Mouse (Mus musculus) forebrain, embryonic 13.5 days (tissue): ENCODE data around the gene Opn1mw. TPM values are rescaled to one million over a fixed set of nuclear protein-coding genes. Genes with fewer than 3 reads are reported as not detected.

Source experiments
- ATAC-seq: fragments of 200-750 bp; cut with Nextera tagmentation; 2 replicates; pipeline ENCODE4 v1.8.0; 2017
- H3K27ac ChIP-seq: fragments of 300-500 bp; sonication (generic); 2 replicates; pipeline ENCODE4 v1.5.1; 2015; ENCODE audit warnings: inconsistent platforms, mild to moderate bottlenecking, moderate library complexity
- H3K27me3 ChIP-seq: fragments of 300-500 bp; sonication (generic); 2 replicates; pipeline ENCODE4 v1.6.1; 2015; ENCODE audit warnings: mild to moderate bottlenecking, inconsistent platforms
- H3K36me3 ChIP-seq: fragments of 300-500 bp; sonication (generic); 2 replicates; pipeline ENCODE4 v1.6.1; 2015; ENCODE audit warnings: mild to moderate bottlenecking, inconsistent platforms; ENCODE audit not compliant: poor library complexity, severe bottlenecking
- H3K4me1 ChIP-seq: fragments of 300-500 bp; sonication (generic); 2 replicates; pipeline ENCODE4 v1.6.1; 2015; ENCODE audit warnings: inconsistent platforms
- H3K4me2 ChIP-seq: fragments of 300-500 bp; sonication (generic); 2 replicates; pipeline ENCODE4 v1.6.1; 2015; ENCODE audit warnings: inconsistent platforms, mild to moderate bottlenecking, moderate library complexity
- H3K4me3 ChIP-seq: fragments of 300-500 bp; sonication (generic); 2 replicates; pipeline ENCODE4 v1.5.1; 2015; ENCODE audit warnings: mild to moderate bottlenecking, inconsistent platforms
- H3K9ac ChIP-seq: fragments of 300-500 bp; sonication (generic); 2 replicates; pipeline ENCODE4 v1.6.1; 2015; ENCODE audit warnings: mild to moderate bottlenecking, inconsistent platforms
- H3K9me3 ChIP-seq: fragments of 300-500 bp; sonication (generic); replicated peaks from 2 replicates; pipeline ENCODE4 v1.6.1; 2016; ENCODE audit warnings: inconsistent platforms
- WGBS: fragments of 180-500 bp; shearing (Covaris S2); methylation state at CpG from one replicate; pipeline ENCODE4 v1.1.7; 2015; 5-methylcytosine and 5-hydroxymethylcytosine counted together
- polyA plus RNA-seq: library from polyadenylated mRNA; unstranded; fragments of >200 nt; fragmentation: Nextera tagmentation; extraction: Ambion mirVana; gene quantifications from 2 replicates; pipeline ENCODE4 v1.2.1, GENCODE M21; 2015

The Opn1mw gene
- polyA plus RNA-seq, 1 experiment from 2014 or later: not detected

DNA sequence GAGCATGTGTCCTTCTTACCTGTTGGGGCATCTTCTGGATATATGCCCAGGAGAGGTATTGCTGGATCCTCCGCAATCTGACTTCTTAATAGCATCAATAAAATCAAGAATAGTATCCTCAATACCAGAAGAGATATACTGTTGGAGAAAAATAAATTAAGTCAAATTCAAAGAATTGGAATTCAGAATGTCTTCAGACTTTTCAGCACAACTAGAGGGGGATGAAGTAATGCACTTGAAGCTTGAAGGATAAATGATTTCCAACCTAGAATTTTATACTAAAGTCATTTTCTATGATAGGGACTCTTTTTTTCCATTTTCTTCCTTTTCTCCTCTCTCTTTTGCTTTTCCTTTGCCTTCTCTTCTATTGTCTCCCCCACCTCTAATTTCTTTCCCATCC, 40.5 kb downstream of the Opn1mw start, which contains the start of gene Tex28:
TSS of gene Tex28 (minus strand) at position 101 of the 400 bp plus-strand sequence.
- Histone ChIP-seq H3K9me3 (no peaks in the 10 kb centered on the region), H3K27me3 (no peaks in the 10 kb centered on the region), H3K9ac (no peak within 1 kb of the TSS), H3K4me1 (no peaks in the 10 kb centered on the region), H3K4me2 (no peak within 1 kb of the TSS), H3K27ac (no peak within 1 kb of the TSS), H3K36me3 (no peaks in the 10 kb centered on the region), H3K4me3 (no peak within 1 kb of the TSS)
- ATAC-seq: no peak
- 90% methylated on average over 1 of the region's 1 CpGs for WGBS

- Histone ChIP-seq H3K4me2 (no peak within 1 kb of the TSS), H3K27me3 (no peaks in the 10 kb centered on the region), H3K4me3 (no peak within 1 kb of the TSS), H3K9ac (no peak within 1 kb of the TSS), H3K36me3 (no peaks in the 10 kb centered on the region), H3K9me3 (no peaks in the 10 kb centered on the region), H3K27ac (no peak within 1 kb of the TSS), H3K4me1 (no peaks in the 10 kb centered on the region)
- ATAC-seq: no peak
- WGBS: 91% methylated on average over 16 of the region's 17 CpGs
These were observed 49.7 kb downstream of the Opn1mw start, which contains the start of gene Tktl1 for GRCm38 (mm10) chrX:74176959-74177358. TSS of gene Tktl1 (plus strand) at chrX:74177259.

Other genes with a start within 250 kb of the Opn1mw start
- gene Avpr2, start 235.4 kb upstream of the Opn1mw start, polyA plus RNA-seq: 0.15 and 0.24 TPM in 2 replicates
- gene L1cam, start 231.4 kb upstream of the Opn1mw start, polyA plus RNA-seq: 42.7 and 45.4 TPM in 2 replicates
- gene Arhgap4, start 205.6 kb upstream of the Opn1mw start, polyA plus RNA-seq: 1.7 and 2.0 TPM in 2 replicates
- 127 and 132 TPM in 2 replicates for gene Naa10, start 205.5 kb upstream of the Opn1mw start, polyA plus RNA-seq
- gene Renbp, start 196.6 kb upstream of the Opn1mw start, polyA plus RNA-seq: 7.2 and 8.9 TPM in 2 replicates
- 59.4 and 68.9 TPM in 2 replicates for gene Hcfc1, start 161.1 kb upstream of the Opn1mw start, polyA plus RNA-seq
- gene Irak1, start 103.5 kb upstream of the Opn1mw start, polyA plus RNA-seq: 38.9 and 39.4 TPM in 2 replicates
- 17.7 and 18.3 TPM in 2 replicates for gene Mecp2, start 7.9 kb downstream of the Opn1mw start, polyA plus RNA-seq
- gene Tex28, start 40.4 kb downstream of the Opn1mw start, polyA plus RNA-seq: not detected in 2 replicates
- 0.14 TPM in 1 of 2 replicates, not detected in the other for gene Tktl1, start 49.8 kb downstream of the Opn1mw start, polyA plus RNA-seq
- 102 and 128 TPM in 2 replicates for gene Flna, start 122.4 kb downstream of the Opn1mw start, polyA plus RNA-seq
- 22.5 and 23.1 TPM in 2 replicates for gene Emd, start 127.2 kb downstream of the Opn1mw start, polyA plus RNA-seq
- 601 and 642 TPM in 2 replicates for gene Rpl10, start 143.3 kb downstream of the Opn1mw start, polyA plus RNA-seq
- 80.6 and 88.4 TPM in 2 replicates for gene Taz, start 154.4 kb downstream of the Opn1mw start, polyA plus RNA-seq
- gene Dnase1l1, start 154.9 kb downstream of the Opn1mw start, polyA plus RNA-seq: 1.5 and 2.7 TPM in 2 replicates
- 125 and 138 TPM in 2 replicates for gene Atp6ap1, start 169.6 kb downstream of the Opn1mw start, polyA plus RNA-seq
- 731 and 768 TPM in 2 replicates for gene Gdi1, start 177.5 kb downstream of the Opn1mw start, polyA plus RNA-seq
- gene Fam50a, start 185.6 kb downstream of the Opn1mw start, polyA plus RNA-seq: 66.2 and 70.3 TPM in 2 replicates
- gene Plxna3, start 201.6 kb downstream of the Opn1mw start, polyA plus RNA-seq: 42.9 and 46.5 TPM in 2 replicates
- 101 and 116 TPM in 2 replicates for gene Lage3, start 226.2 kb downstream of the Opn1mw start, polyA plus RNA-seq
- 67.8 and 79.5 TPM in 2 replicates for gene Ubl4a, start 245.8 kb downstream of the Opn1mw start, polyA plus RNA-seq
- gene Slc10a3, start 245.9 kb downstream of the Opn1mw start, polyA plus RNA-seq: 6.6 and 7.8 TPM in 2 replicates